Mouse (Mus musculus) embryonic facial prominence, embryonic 11.5 days (tissue): ENCODE results near the gene Trim3. TPM values are rescaled to one million over a fixed set of nuclear protein-coding genes. Genes with fewer than 3 reads are reported as not detected.

Source experiments
- polyA plus RNA-seq: library from polyadenylated mRNA; unstranded; fragments of >200 nt; fragmentation: Nextera tagmentation; extraction: Ambion mirVana; gene quantifications from 2 replicates; pipeline ENCODE4 v1.2.1, GENCODE M21; 2014

Gene Trim3
- polyA plus RNA-seq, 1 experiment from 2014 or later, result 19.2 TPM

Other genes starting within 250 kb of the Trim3 start
- gene Fam160a2, start 233.5 kb downstream of the Trim3 start, polyA plus RNA-seq, result 26.7 and 30.3 TPM in 2 replicates
- 0.11 TPM in 1 of 2 replicates, not detected in the other for gene Cnga4, start 229.0 kb downstream of the Trim3 start, polyA plus RNA-seq
- 0.10 and 0.15 TPM in 2 replicates for gene Cckbr, start 207.8 kb downstream of the Trim3 start, polyA plus RNA-seq
- gene Cavin3, start 151.3 kb downstream of the Trim3 start, polyA plus RNA-seq, result 23.9 and 25.7 TPM in 2 replicates
- 38.5 and 45.2 TPM in 2 replicates for gene Smpd1, start 79.2 kb downstream of the Trim3 start, polyA plus RNA-seq
- 59.7 and 68.7 TPM in 2 replicates for gene Apbb1, start 51.9 kb downstream of the Trim3 start, polyA plus RNA-seq
- gene Hpx, start 33.4 kb downstream of the Trim3 start, polyA plus RNA-seq, result 0.14 and 0.59 TPM in 2 replicates
- gene Timm10b, start 6.5 kb upstream of the Trim3 start, polyA plus RNA-seq, result 150 and 152 TPM in 2 replicates
- gene Arfip2, start 6.8 kb upstream of the Trim3 start, polyA plus RNA-seq, result 71.2 and 76.3 TPM in 2 replicates
- 7.7 and 11.4 TPM in 2 replicates for gene Gm45799, start 7.0 kb upstream of the Trim3 start, polyA plus RNA-seq
- 0.28 and 1.4 TPM in 2 replicates for gene Dnhd1, start 17.3 kb upstream of the Trim3 start, polyA plus RNA-seq
- 239 TPM in 2 replicates for gene Ilk, start 103.0 kb upstream of the Trim3 start, polyA plus RNA-seq
- gene Rrp8, start 103.8 kb upstream of the Trim3 start, polyA plus RNA-seq, result 46.2 and 51.2 TPM in 2 replicates
- gene Taf10, start 110.8 kb upstream of the Trim3 start, polyA plus RNA-seq, result 168 and 181 TPM in 2 replicates
- 38.1 and 42.6 TPM in 2 replicates for gene Tpp1, start 118.7 kb upstream of the Trim3 start, polyA plus RNA-seq
- gene Dchs1, start 154.1 kb upstream of the Trim3 start, polyA plus RNA-seq, result 18.5 and 19.3 TPM in 2 replicates
- gene Mrpl17, start 177.5 kb upstream of the Trim3 start, polyA plus RNA-seq, result 294 and 319 TPM in 2 replicates